Mouse (Mus musculus) hematopoietic stem cell, adult 5-6 weeks (primary cell): ENCODE measurements around the gene Ptpn13. TPM values are rescaled to one million over a fixed set of nuclear protein-coding genes. Genes with fewer than 3 reads are reported as not detected.

Source experiments
- ATAC-seq, 2 experiments: fragments of 125-278 bp in 1 of 2; replicated peaks in 1 of 2; 2 replicates each; pipeline ENCODE4 v1.8.0; 2016 to 2017; ENCODE audit warnings: inconsistent platforms in 2 of 2, mild to moderate bottlenecking in 2 of 2, moderate number of reproducible peaks in 2 of 2, low read depth in 1 of 2, moderate TSS enrichment in 1 of 2; ENCODE audit not compliant: low FRiP score in 2 of 2, poor library complexity in 2 of 2, severe bottlenecking in 2 of 2, insufficient read depth in 1 of 2, low TSS enrichment in 1 of 2
- total RNA-seq: library from RNA; stranded (forward); fragments of 172-1452, 232-1000 nt; gene quantifications from 2 replicates; pipeline ENCODE4 v1.2.3, GENCODE M21; 2017

Gene Ptpn13
- total RNA-seq, result 1.1 and 1.6 TPM in 2 replicates

- ATAC-seq, result peak; percentile 77 to 81
Observed at GRCm38 (mm10) chr5:103424678-103425319, at the start of gene Ptpn13. Ptpn13 (plus strand) TSS chr5:103425192.

GRCm38 (mm10) chr5:103375226-103375625 is 49.8 kb upstream of the Ptpn13 start:
- ATAC-seq, result no peak

GRCm38 (mm10) chr5:103376354-103377295 is 48.4 kb upstream of the Ptpn13 start:
- no peak for ATAC-seq

- ATAC-seq, result peak in 1 of 2 experiments; percentile 63; a peak in 3 of 4 replicates
Observed at GRCm38 (mm10) chr5:103377493-103378130, 47.4 kb upstream of the Ptpn13 start.

GRCm38 (mm10) chr5:103380785-103381527 is 44.0 kb upstream of the Ptpn13 start:
- no peak for ATAC-seq

- ATAC-seq, result no peak
Observed at GRCm38 (mm10) chr5:103382951-103383350, 42.0 kb upstream of the Ptpn13 start.

- no peak for ATAC-seq
Observed at GRCm38 (mm10) chr5:103384021-103384420, 41.0 kb upstream of the Ptpn13 start.

GRCm38 (mm10) chr5:103387540-103388026 is 37.4 kb upstream of the Ptpn13 start:
- peak; percentile 59 to 73 for ATAC-seq

GRCm38 (mm10) chr5:103389415-103389814 is 35.6 kb upstream of the Ptpn13 start:
- ATAC-seq, result peak in 1 of 2 experiments; percentile 50; a peak in 2 of 4 replicates

- no peak for ATAC-seq
Observed at GRCm38 (mm10) chr5:103393220-103393619, 31.8 kb upstream of the Ptpn13 start.

GRCm38 (mm10) chr5:103393752-103394151 is 31.2 kb upstream of the Ptpn13 start:
- no peak for ATAC-seq

- no peak for ATAC-seq
Observed at GRCm38 (mm10) chr5:103395683-103396082, 29.3 kb upstream of the Ptpn13 start.

GRCm38 (mm10) chr5:103397429-103397828 is 27.6 kb upstream of the Ptpn13 start:
- ATAC-seq, result no peak

GRCm38 (mm10) chr5:103404213-103404968 is 20.6 kb upstream of the Ptpn13 start:
- ATAC-seq, result no peak

- no peak for ATAC-seq
Observed at GRCm38 (mm10) chr5:103405921-103406320, 19.1 kb upstream of the Ptpn13 start.

- no peak for ATAC-seq
Observed at GRCm38 (mm10) chr5:103412020-103412747, 12.8 kb upstream of the Ptpn13 start.
